Mouse (Mus musculus) ES-E14 (cell line): ENCODE data around the gene Pnmal2.

ENCODE experiments used
- CHD2 ChIP-seq: IDR thresholded peaks from 2 replicates; pipeline ENCODE4 v1.6.1; 2014; ENCODE audit warnings: mild to moderate bottlenecking, low read depth, low read length, inconsistent platforms
- HCFC1 ChIP-seq: IDR thresholded peaks from 2 replicates; pipeline ENCODE4 v1.6.1; 2012; ENCODE audit warnings: low read length, inconsistent platforms, borderline replicate concordance; ENCODE audit not compliant: insufficient read depth
- ZC3H11A ChIP-seq: IDR thresholded peaks from 2 replicates; pipeline ENCODE4 v1.6.1; 2012; ENCODE audit warnings: low read depth, mild to moderate bottlenecking, inconsistent platforms, low read length, borderline replicate concordance
- ZNF384 ChIP-seq: IDR thresholded peaks from 2 replicates; pipeline ENCODE4 v1.6.1; 2012; ENCODE audit warnings: low read depth, low read length, inconsistent platforms

DNA sequence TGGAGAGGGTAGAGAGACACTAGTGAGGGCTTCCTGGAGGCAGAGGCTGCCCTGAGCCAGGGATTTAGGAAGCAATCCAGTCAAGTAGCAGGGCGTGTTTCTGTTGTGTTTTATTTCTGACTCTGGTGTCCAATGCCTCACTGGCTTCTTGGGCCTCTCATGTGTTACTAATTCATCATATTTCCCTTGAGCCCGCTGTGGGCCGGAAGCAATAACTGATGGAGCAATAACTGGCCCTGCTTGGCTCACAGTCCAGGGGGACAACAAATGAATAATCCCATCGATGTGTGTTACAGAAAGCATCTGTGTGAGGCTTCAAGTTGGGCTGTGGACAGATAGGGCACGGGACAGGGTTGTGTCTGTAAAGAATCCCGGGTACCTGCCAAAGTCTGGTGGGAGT, 32.1 kb upstream of the Pnmal2 start:
- TF ChIP-seq ZC3H11A: no peak
- TF ChIP-seq ZNF384: no peak
- TF ChIP-seq HCFC1: no peak
- TF ChIP-seq CHD2: no peak
